Mouse (Mus musculus) embryonic facial prominence, embryonic 11.5 days (tissue): ENCODE measurements at regions not wholly inside any gene's neighbourhood (a gene's known extent, or its start where the extent isn't known, plus 50 kb on each side); places are given as distances from the start of the nearest gene placed in this dataset.

Experiments
- ATAC-seq: fragments of 200-750 bp; cut with Nextera tagmentation; replicated peaks from 2 replicates; pipeline ENCODE4 v1.8.0; 2017; ENCODE audit warnings: low read depth; ENCODE audit not compliant: insufficient number of reproducible peaks, low FRiP score, low TSS enrichment
- DNase-seq: peaks from one replicate; pipeline ENCODE4 v3.0.0-alpha.2; 2015; ENCODE audit warnings: low spot score
- H3K27ac ChIP-seq: fragments of 300-500 bp; sonication (generic); replicated peaks from 2 replicates; pipeline ENCODE4 v1.5.1; 2014; ENCODE audit warnings: mild to moderate bottlenecking, low read depth, low read length, control low read depth
- H3K27me3 ChIP-seq: fragments of 300-500 bp; sonication (generic); 2 replicates; pipeline ENCODE4 v1.6.1; 2014; ENCODE audit warnings: mild to moderate bottlenecking, low read length, moderate library complexity, mixed read lengths; ENCODE audit not compliant: control insufficient read depth, insufficient read depth
- H3K36me3 ChIP-seq: fragments of 300-500 bp; sonication (generic); replicated peaks from 2 replicates; pipeline ENCODE4 v1.6.1; 2014; ENCODE audit warnings: low read depth, mild to moderate bottlenecking, low read length, moderate library complexity, mixed read lengths; ENCODE audit not compliant: control insufficient read depth, insufficient read depth
- H3K4me1 ChIP-seq: fragments of 300-500 bp; sonication (generic); 2 replicates; pipeline ENCODE4 v1.6.1; 2014; ENCODE audit warnings: low read length, mixed read lengths; ENCODE audit not compliant: control insufficient read depth, insufficient read depth
- H3K4me2 ChIP-seq: fragments of 300-500 bp; sonication (generic); 2 replicates; pipeline ENCODE4 v1.6.1; 2014; ENCODE audit warnings: low read depth, mild to moderate bottlenecking, control low read depth, low read length, moderate library complexity
- H3K4me3 ChIP-seq: fragments of 300-500 bp; sonication (generic); 2 replicates; pipeline ENCODE4 v1.5.1; 2014; ENCODE audit warnings: low read depth, low read length, control low read depth
- H3K9ac ChIP-seq: fragments of 300-500 bp; sonication (generic); replicated peaks from 2 replicates; pipeline ENCODE4 v1.6.1; 2014; ENCODE audit warnings: mild to moderate bottlenecking, control low read depth, low read length
- H3K9me3 ChIP-seq: fragments of 300-500 bp; sonication (generic); replicated peaks from 2 replicates; pipeline ENCODE4 v1.6.1; 2016; ENCODE audit warnings: mild to moderate bottlenecking, low read length, inconsistent platforms, mixed read lengths; ENCODE audit not compliant: control insufficient read depth
- WGBS: fragments of 180-500 bp; shearing (Covaris S2); extraction: QIAGEN DNeasy Blood & Tissue Kit; methylation state at CpG from one replicate; pipeline ENCODE4 v1.1.7; 2014; 5-methylcytosine and 5-hydroxymethylcytosine counted together

DNA sequence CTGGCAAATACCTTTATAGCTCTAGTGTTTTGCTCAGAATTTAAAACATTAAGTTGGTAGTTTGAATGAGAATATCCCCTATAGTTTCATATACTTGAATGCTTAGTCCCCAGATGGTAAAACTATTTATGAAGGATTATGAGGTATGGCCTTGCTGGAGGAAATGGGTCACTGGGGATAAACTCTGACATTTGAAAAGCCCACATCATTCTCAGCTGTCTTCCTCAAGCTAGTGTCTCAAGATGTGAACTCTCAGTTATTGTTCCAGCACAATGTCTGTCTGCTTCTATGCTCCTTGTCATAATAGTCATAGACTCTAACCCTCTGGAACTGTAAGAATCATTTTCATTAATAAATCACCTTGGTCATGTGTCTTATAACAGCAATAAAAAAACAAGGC lies 2004.1 kb upstream of the Gm8797 start:
- DNase-seq, result no peak
- H3K36me3 ChIP-seq, result no peaks in the 10 kb centered on the region
- ATAC-seq, result no peak
- H3K4me3 ChIP-seq, result no peak overlapping the region
- no peak overlapping the region for H3K9ac ChIP-seq
- no peaks in the 10 kb centered on the region for H3K4me1 ChIP-seq
- H3K27ac ChIP-seq, result no peak overlapping the region
- H3K9me3 ChIP-seq, result no peaks in the 10 kb centered on the region
- no peaks in the 10 kb centered on the region for H3K27me3 ChIP-seq
- H3K4me2 ChIP-seq, result no peak overlapping the region

- Histone ChIP-seq H3K4me2 (no peak overlapping the region), H3K27ac (no peak overlapping the region), H3K9me3 (no peaks in the 10 kb centered on the region), H3K36me3 (no peaks in the 10 kb centered on the region), H3K4me1 (no peaks in the 10 kb centered on the region), H3K9ac (no peak overlapping the region), H3K4me3 (no peak overlapping the region), H3K27me3 (no peaks in the 10 kb centered on the region)
- DNase-seq (peak; percentile 73), ATAC-seq (no peak)
- 16% methylated on average over 5 of the region's 5 CpGs for WGBS
These were observed 1998.9 kb upstream of the Gm8797 start for GRCm38 (mm10) chr3:3751596-3752251.

- Histone ChIP-seq H3K9ac (no peak overlapping the region), H3K4me2 (no peak overlapping the region), H3K36me3 (no peaks in the 10 kb centered on the region), H3K4me1 (no peaks in the 10 kb centered on the region), H3K4me3 (no peak overlapping the region), H3K27ac (no peak overlapping the region), H3K9me3 (no peaks in the 10 kb centered on the region), H3K27me3 (no peaks in the 10 kb centered on the region)
- DNase-seq (no peak), ATAC-seq (no peak)
- 32% methylated on average over 1 of the region's 1 CpGs for WGBS
These were observed 1989.3 kb upstream of the Gm8797 start for GRCm38 (mm10) chr3:3761346-3761745.

GRCm38 (mm10) chr3:3784200-3784599 lies 1966.4 kb upstream of the Gm8797 start:
- ATAC-seq (no peak), DNase-seq (no peak)
- Histone ChIP-seq H3K4me1 (no peaks in the 10 kb centered on the region), H3K4me3 (no peak overlapping the region), H3K9me3 (no peaks in the 10 kb centered on the region), H3K36me3 (no peaks in the 10 kb centered on the region), H3K27ac (no peak overlapping the region), H3K4me2 (no peak overlapping the region), H3K9ac (no peak overlapping the region), H3K27me3 (no peaks in the 10 kb centered on the region)
- WGBS, result 86% methylated on average over 3 of the region's 3 CpGs

DNA sequence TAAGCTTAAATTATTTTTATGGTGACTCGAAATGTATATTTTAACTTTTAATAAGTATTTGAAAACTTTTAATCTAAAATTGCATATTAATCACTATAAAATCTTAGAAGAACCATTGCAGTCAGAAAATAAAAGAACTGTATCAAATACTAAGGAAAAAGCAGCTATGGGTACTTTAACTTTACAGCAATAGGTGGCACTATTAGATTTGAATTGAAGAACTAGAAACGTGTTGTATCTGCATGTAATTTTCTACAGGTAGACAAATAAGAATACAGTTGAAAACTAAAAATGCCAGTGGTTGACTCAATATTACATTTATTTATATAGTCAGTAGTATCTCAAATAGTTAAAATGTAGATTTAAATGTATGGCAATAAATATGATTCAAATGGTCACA lies 1964.6 kb upstream of the Gm8797 start:
- no peak for ATAC-seq
- WGBS, result 68% methylated on average over 2 of the region's 2 CpGs
- H3K27ac ChIP-seq, result no peak overlapping the region

DNA sequence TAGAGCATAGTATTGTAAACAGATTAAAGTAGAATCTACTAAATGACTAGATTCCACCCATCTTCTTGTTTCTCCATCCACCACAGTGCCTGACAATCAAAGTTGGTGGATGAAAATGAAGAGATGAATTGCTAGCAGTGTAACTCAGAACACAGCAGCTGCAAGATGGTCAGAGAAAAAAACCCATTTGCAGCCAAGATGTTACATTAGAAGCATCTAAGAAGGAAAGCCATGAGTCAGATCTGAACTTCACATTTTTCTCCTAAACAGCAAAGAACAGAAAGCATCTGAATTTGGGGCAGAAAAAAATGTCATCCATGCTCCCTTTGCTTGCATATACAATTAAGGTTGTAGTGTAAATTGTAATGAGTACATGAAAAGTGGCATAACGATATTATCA lies 1942.8 kb upstream of the Gm8797 start:
- ATAC-seq, result no peak
- no peaks in the 10 kb centered on the region for H3K9me3 ChIP-seq
- H3K9ac ChIP-seq, result no peak overlapping the region
- no peak overlapping the region for H3K27ac ChIP-seq
- no peak overlapping the region for H3K4me2 ChIP-seq
- no peaks in the 10 kb centered on the region for H3K36me3 ChIP-seq
- DNase-seq, result no peak
- 84% methylated on average over 1 of the region's 1 CpGs for WGBS
- no peaks in the 10 kb centered on the region for H3K4me1 ChIP-seq
- H3K27me3 ChIP-seq, result no peaks in the 10 kb centered on the region
- no peak overlapping the region for H3K4me3 ChIP-seq

More for the DNA sequence above, 1964.6 kb upstream of the Gm8797 start:
- no peak for DNase-seq
- Histone ChIP-seq H3K27me3 (no peaks in the 10 kb centered on the region), H3K4me3 (no peak overlapping the region), H3K9ac (no peak overlapping the region), H3K4me1 (no peaks in the 10 kb centered on the region), H3K9me3 (no peaks in the 10 kb centered on the region), H3K4me2 (no peak overlapping the region), H3K36me3 (no peaks in the 10 kb centered on the region)

GRCm38 (mm10) chr3:3829020-3829419 lies 1921.6 kb upstream of the Gm8797 start:
- ATAC-seq, result no peak
- no peaks in the 10 kb centered on the region for H3K4me1 ChIP-seq
- no peak overlapping the region for H3K4me3 ChIP-seq
- H3K27ac ChIP-seq, result no peak overlapping the region
- DNase-seq, result no peak
- no peaks in the 10 kb centered on the region for H3K27me3 ChIP-seq
- H3K9ac ChIP-seq, result no peak overlapping the region
- 74% methylated on average over 4 of the region's 4 CpGs for WGBS
- no peaks in the 10 kb centered on the region for H3K36me3 ChIP-seq
- no peaks in the 10 kb centered on the region for H3K9me3 ChIP-seq
- no peak overlapping the region for H3K4me2 ChIP-seq

- no peak overlapping the region for H3K27ac ChIP-seq
- no peak for ATAC-seq
- no peak for DNase-seq
- WGBS, result 83% methylated on average over 7 of the region's 7 CpGs
- no peaks in the 10 kb centered on the region for H3K27me3 ChIP-seq
- no peak overlapping the region for H3K4me3 ChIP-seq
- H3K9me3 ChIP-seq, result no peaks in the 10 kb centered on the region
- H3K9ac ChIP-seq, result no peak overlapping the region
- no peak overlapping the region for H3K4me2 ChIP-seq
- H3K4me1 ChIP-seq, result no peaks in the 10 kb centered on the region
- no peaks in the 10 kb centered on the region for H3K36me3 ChIP-seq
These were observed 1919.0 kb upstream of the Gm8797 start for GRCm38 (mm10) chr3:3831411-3832286.
